Mouse (Mus musculus) liver, embryonic 14.5 days (tissue): ENCODE measurements around the gene Wfdc15a. TPM values are rescaled to one million over a fixed set of nuclear protein-coding genes. Genes with fewer than 3 reads are reported as not detected.
"Not testable (repeated sequence)": the region's sequence is repeated elsewhere in the genome, so short reads cannot be mapped to it uniquely, and the experiment has no call there.

Source experiments
- ATAC-seq: fragments of 200-750 bp; cut with Nextera tagmentation; 2 replicates; pipeline ENCODE4 v1.8.0; 2017; ENCODE audit warnings: moderate number of reproducible peaks, mild to moderate bottlenecking, moderate library complexity; ENCODE audit not compliant: insufficient read depth
- DNase-seq, 3 experiments: peaks; one replicate each; pipeline ENCODE4 v3.0.0-alpha.2; 2012 to 2013; ENCODE audit warnings: low read depth in 3 of 3, low spot score in 3 of 3
- H3K27ac ChIP-seq: fragments of 300-500 bp; sonication (generic); 2 replicates; pipeline ENCODE4 v1.5.1; 2014; ENCODE audit warnings: moderate library complexity, mild to moderate bottlenecking, control low read depth, inconsistent platforms
- H3K27me3 ChIP-seq: fragments of 300-500 bp; sonication (generic); 2 replicates; pipeline ENCODE4 v1.6.1; 2014; ENCODE audit warnings: mild to moderate bottlenecking, low read length, moderate library complexity; ENCODE audit not compliant: control insufficient read depth, insufficient read depth
- H3K36me3 ChIP-seq: fragments of 300-500 bp; sonication (generic); replicated peaks from 2 replicates; pipeline ENCODE4 v1.6.1; 2014; ENCODE audit warnings: low read depth; ENCODE audit not compliant: control insufficient read depth, insufficient read depth
- H3K4me1 ChIP-seq, 2 experiments: fragments of 200-500 bp in 1 of 2; fragments of 300-500 bp in 1 of 2; sonication (generic) in 1 of 2; replicated peaks; 2 replicates each; pipeline ENCODE4 v1.6.1; 2012 to 2014; ENCODE audit warnings: antibody characterized with exemption in 1 of 2, inconsistent platforms in 1 of 2, low read length in 1 of 2; ENCODE audit not compliant: control insufficient read depth in 2 of 2, insufficient read depth in 2 of 2
- H3K4me2 ChIP-seq: fragments of 300-500 bp; sonication (generic); 2 replicates; pipeline ENCODE4 v1.6.1; 2014; ENCODE audit warnings: low read depth, mild to moderate bottlenecking, control low read depth, moderate library complexity
- H3K4me3 ChIP-seq, 2 experiments: fragments of 200-500 bp in 1 of 2; fragments of 300-500 bp in 1 of 2; sonication (generic) in 1 of 2; 2 replicates each; pipeline ENCODE4 v1.5.1; 2012 to 2014; ENCODE audit warnings: low read depth in 2 of 2, low read length in 2 of 2, mild to moderate bottlenecking in 2 of 2, control low read depth in 1 of 2, inconsistent platforms in 1 of 2, moderate library complexity in 1 of 2; ENCODE audit not compliant: insufficient read depth in 1 of 2
- H3K9ac ChIP-seq: fragments of 300-500 bp; sonication (generic); replicated peaks from 2 replicates; pipeline ENCODE4 v1.6.1; 2014; ENCODE audit warnings: mild to moderate bottlenecking, control low read depth, moderate library complexity
- H3K9me3 ChIP-seq: fragments of 300-500 bp; sonication (generic); 2 replicates; pipeline ENCODE4 v1.6.1; 2016; ENCODE audit warnings: low read length, mixed read lengths; ENCODE audit not compliant: control insufficient read depth
- CTCF ChIP-seq: IDR thresholded peaks from 2 replicates; pipeline ENCODE4 v1.5.1; 2016; ENCODE audit warnings: antibody characterized with exemption, low read depth, control low read depth
- EP300 ChIP-seq: IDR thresholded peaks from 2 replicates; pipeline ENCODE4 v1.6.1; 2016; ENCODE audit warnings: antibody characterized with exemption, low read depth
- WGBS: fragments of 180-500 bp; shearing (Covaris S2); extraction: QIAGEN DNeasy Blood & Tissue Kit; methylation state at CpG from one replicate; pipeline ENCODE4 v1.1.7; 2014; ENCODE audit not compliant: insufficient replicate concordance; 5-methylcytosine and 5-hydroxymethylcytosine counted together
- polyA plus RNA-seq, 2 experiments: library from polyadenylated mRNA; depleted of rRNA in 1 of 2; stranded (reverse) in 1 of 2; unstranded in 1 of 2; fragments of >200 nt; fragmentation: Nextera tagmentation in 1 of 2; extraction: Ambion mirVana in 1 of 2; gene quantifications; 2 replicates each; pipeline versions ENCODE4 v1.2.1 to v1.2.3; 2012 to 2014

Gene Wfdc15a
- polyA plus RNA-seq, 2 experiments, result not detected

- H3K4me1 ChIP-seq, result no peaks in the 10 kb centered on the region
- H3K27ac ChIP-seq, result no peak overlapping the region
- H3K9ac ChIP-seq, result no peak overlapping the region
- H3K9me3 ChIP-seq, result no peaks in the 10 kb centered on the region
- H3K36me3 ChIP-seq, result no peaks in the 10 kb centered on the region
- H3K4me2 ChIP-seq, result no peak overlapping the region
- no peak for TF ChIP-seq EP300
- TF ChIP-seq CTCF, result no peak
- ATAC-seq (no peak), DNase-seq (no peak)
- 69% methylated on average over 9 of the region's 9 CpGs for WGBS
- no peak overlapping the region for H3K4me3 ChIP-seq
- no peaks in the 10 kb centered on the region for H3K27me3 ChIP-seq
Observed at GRCm38 (mm10) chr2:164219295-164219694, 19.4 kb upstream of the Wfdc15a start.

- DNase-seq, result no peak
- no peaks in the 10 kb centered on the region for H3K9me3 ChIP-seq
- no peak overlapping the region for H3K9ac ChIP-seq
- ATAC-seq, result no peak
- H3K36me3 ChIP-seq, result no peaks in the 10 kb centered on the region
- no peaks in the 10 kb centered on the region for H3K27me3 ChIP-seq
- H3K4me3 ChIP-seq, result no peak overlapping the region
- TF ChIP-seq EP300 (no peak), CTCF (no peak)
- no peak overlapping the region for H3K4me2 ChIP-seq
- WGBS, result 70% methylated on average over 5 of the region's 5 CpGs
- H3K4me1 ChIP-seq, result no peaks in the 10 kb centered on the region
- no peak overlapping the region for H3K27ac ChIP-seq
Observed at GRCm38 (mm10) chr2:164212711-164213110, 12.8 kb upstream of the Wfdc15a start.

GRCm38 (mm10) chr2:164210892-164211291 is 11.0 kb upstream of the Wfdc15a start:
- Histone ChIP-seq H3K27ac (no peak overlapping the region), H3K9ac (no peak overlapping the region), H3K27me3 (no peaks in the 10 kb centered on the region), H3K4me3 (no peak overlapping the region), H3K36me3 (no peaks in the 10 kb centered on the region), H3K4me2 (no peak overlapping the region), H3K9me3 (no peaks in the 10 kb centered on the region), H3K4me1 (no peaks in the 10 kb centered on the region)
- DNase-seq (no peak), ATAC-seq (no peak)
- TF ChIP-seq CTCF (no peak), EP300 (no peak)
- 75% methylated on average over 4 of the region's 4 CpGs for WGBS

GRCm38 (mm10) chr2:164206676-164207075 is 6.7 kb upstream of the Wfdc15a start:
- DNase-seq, result no peak
- H3K4me2 ChIP-seq, result no peak overlapping the region
- H3K4me3 ChIP-seq, result no peak overlapping the region
- WGBS, result 34% methylated on average over 4 of the region's 4 CpGs
- no peaks in the 10 kb centered on the region for H3K9me3 ChIP-seq
- TF ChIP-seq CTCF (no peak), EP300 (no peak)
- ATAC-seq, result no peak
- H3K27me3 ChIP-seq, result no peaks in the 10 kb centered on the region
- no peak overlapping the region for H3K27ac ChIP-seq
- H3K36me3 ChIP-seq, result no peaks in the 10 kb centered on the region
- no peak overlapping the region for H3K9ac ChIP-seq
- H3K4me1 ChIP-seq, result no peaks in the 10 kb centered on the region

GRCm38 (mm10) chr2:164206011-164206410 is 6.1 kb upstream of the Wfdc15a start:
- not testable (repeated sequence) for H3K4me2 ChIP-seq, H3K9me3 ChIP-seq, H3K9ac ChIP-seq, H3K4me1 ChIP-seq, ATAC-seq, H3K4me3 ChIP-seq, H3K27me3 ChIP-seq, H3K27ac ChIP-seq, DNase-seq, H3K36me3 ChIP-seq
- 72% methylated on average over 10 of the region's 10 CpGs for WGBS

GRCm38 (mm10) chr2:164196700-164196990 is 3.3 kb downstream of the Wfdc15a start:
- H3K9me3 ChIP-seq, result no peaks in the 10 kb centered on the region
- H3K9ac ChIP-seq, result no peak overlapping the region
- H3K27ac ChIP-seq, result no peak overlapping the region
- H3K4me3 ChIP-seq, result no peak overlapping the region
- H3K36me3 ChIP-seq, result no peaks in the 10 kb centered on the region
- no peak for TF ChIP-seq CTCF
- TF ChIP-seq EP300, result no peak
- H3K27me3 ChIP-seq, result no peaks in the 10 kb centered on the region
- H3K4me2 ChIP-seq, result no peak overlapping the region
- ATAC-seq (no peak), DNase-seq (no peak)
- H3K4me1 ChIP-seq, result no peaks in the 10 kb centered on the region
- 64% methylated on average over 5 of the region's 5 CpGs for WGBS
